Mouse (Mus musculus): ENCODE results near the gene Fancl.
"Not testable (repeated sequence)": the region's sequence is repeated elsewhere in the genome, so short reads cannot be mapped to it uniquely, and the experiment has no call there.

Fancl gene
- long read RNA-seq, experiment 1, partial matches to known transcripts = 0 of 5 reads
- long read RNA-seq, experiment 1, other reads (novel, unspliced or antisense) = 1 of 5 reads
- long read RNA-seq, experiment 2, partial matches to known transcripts = 1 of 2 reads
- long read RNA-seq, experiment 2, other reads (novel, unspliced or antisense) = 0 of 2 reads

DNA sequence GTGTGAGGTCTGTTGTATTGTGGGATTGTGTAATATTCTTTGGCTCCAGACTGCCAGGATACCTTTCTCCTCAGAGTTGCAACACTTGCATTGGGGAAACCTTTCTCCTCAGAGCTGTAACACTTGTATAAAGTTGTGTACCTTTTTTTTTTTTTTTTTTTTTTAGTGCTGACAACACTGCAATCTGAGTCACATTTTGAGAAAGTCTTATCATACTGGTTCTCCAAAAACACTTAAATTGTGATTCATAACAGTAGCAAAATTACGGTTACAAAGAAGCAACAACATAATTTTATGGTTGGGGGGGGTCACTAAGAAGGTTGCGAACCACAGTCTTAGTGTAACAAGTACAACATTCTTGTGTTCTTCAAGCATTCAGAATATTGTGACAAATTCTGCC, at the start of gene Fancl:
Gene Fancl, plus strand, starts transcription at position 165 of the 400 bp plus-strand sequence.
- intact Hi-C loops (cut with DNase I) = loop anchor here (10.0 kb wide), 1 partner anchor 181 kb away; no protein-coding TSS in a partner anchor

DNA sequence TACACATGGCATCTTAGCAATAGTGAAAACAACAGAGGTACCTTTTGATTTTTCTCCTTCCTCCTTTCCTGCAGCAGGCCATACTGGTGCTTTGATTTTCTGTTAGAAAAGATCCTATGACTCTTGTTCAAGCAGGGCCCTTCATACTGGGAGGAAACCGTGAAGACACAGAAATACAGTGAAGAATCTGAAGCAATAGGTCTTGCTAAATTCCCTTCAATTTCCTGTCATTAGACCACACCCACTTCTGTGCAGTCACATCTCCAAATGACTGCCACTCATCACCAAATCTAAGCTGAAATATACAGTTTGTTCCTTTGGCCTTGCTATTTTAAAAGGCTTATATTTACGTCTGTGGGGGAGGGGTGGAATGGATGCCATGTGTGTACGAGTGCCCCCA, 49.1 kb upstream of the Fancl start:
- intact Hi-C loops (cut with DNase I) = no loop called here

DNA sequence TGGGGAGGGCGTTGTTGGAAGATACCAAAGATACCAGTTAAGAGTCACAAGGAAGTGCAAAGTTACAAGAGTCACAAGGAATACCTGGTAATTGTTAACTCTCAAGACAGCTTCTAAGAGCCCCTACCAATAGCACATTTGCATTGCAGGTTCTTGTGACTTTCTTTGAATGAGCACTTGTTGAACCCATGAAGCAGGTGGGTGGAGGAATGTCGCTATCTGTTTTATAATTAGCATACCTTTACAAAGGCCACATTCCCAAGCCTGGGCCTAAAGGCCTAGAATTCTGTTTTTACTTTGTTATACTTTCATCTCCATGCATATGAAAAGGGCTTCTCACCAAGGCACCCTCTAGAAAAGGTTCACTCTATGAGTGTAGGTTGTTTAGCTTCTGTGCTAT, 15.8 kb upstream of the Fancl start:
- intact Hi-C loops (cut with DNase I) = not testable (repeated sequence)

DNA sequence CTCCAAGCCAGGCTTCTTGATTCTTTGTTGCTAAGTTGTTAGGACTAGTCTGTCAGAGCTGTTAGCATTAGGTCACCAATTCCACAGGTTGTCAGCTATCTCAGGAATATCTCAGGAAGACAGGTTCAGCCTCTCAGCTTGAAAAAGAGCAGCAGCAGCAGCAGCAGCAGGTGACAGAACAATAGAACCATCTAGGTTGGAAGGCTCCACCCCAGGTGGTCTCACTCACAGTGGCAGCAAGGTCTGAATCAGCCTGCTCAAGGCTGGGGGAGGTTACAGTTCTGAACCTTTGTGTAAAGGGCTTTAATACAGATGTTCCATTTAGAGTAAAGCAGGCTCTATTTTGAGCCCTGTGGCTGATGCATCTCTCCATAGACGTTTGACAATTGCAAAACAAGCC, 14.0 kb upstream of the Fancl start:
- intact Hi-C loops (cut with DNase I) = not testable (repeated sequence)

DNA sequence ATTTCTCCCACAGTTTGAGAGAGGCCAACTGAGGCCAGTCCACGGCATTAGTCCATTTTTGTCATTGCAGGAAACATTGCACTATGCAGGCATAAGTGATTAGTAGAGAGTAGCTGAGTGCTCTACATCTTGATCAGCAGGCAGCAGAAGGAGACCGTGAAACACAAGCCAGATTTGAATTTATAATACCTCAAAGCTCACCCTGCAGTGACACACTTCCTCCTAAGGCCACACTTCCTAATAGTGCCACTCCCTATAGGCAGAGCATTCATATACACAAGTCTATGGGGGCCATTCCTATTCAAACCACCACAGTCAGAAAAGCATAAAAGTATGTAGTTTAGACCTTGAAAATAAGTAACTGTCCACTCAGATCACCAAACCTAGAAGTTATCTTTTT, 11.8 kb upstream of the Fancl start:
- intact Hi-C loops (cut with DNase I) = no loop called here

DNA sequence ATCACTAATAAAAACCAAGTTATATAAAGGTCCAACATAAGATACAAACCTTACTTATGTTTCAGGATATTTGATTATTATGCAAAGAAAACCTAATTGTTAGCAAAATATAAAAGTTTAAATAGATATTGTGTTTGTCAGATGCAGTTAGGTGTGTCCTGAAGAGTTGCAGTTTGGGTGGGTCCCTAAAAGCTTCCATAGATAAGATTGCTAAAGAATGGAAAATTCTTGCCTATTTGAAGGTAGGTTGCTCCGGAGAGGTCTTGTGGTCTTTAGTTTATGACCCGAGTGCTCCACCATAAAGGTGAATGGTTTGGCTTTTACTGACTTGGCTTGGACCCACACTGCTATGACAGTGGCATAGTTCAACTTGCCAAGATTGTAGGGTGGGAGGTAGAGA, 7.9 kb upstream of the Fancl start:
- intact Hi-C loops (cut with DNase I) = no loop called here

DNA sequence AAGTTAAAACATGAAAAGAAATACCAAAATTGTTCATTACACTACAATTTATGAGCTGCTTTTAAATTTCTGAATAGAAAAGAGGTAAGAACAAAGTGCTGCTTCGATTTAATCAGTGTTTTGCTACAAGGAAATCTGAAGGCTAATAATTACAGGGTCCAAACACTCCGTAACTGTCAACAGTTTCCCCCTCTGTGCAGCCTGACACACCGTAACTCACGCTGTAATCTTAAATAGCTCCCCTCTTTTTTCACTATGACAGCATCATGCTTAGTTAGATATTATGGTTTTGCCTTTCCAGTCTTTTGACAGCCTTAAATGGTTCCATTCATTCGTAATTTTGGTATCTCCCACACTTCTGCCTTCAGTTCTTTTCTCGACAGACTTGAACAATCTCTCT, 4.4 kb upstream of the Fancl start:
- intact Hi-C loops (cut with DNase I) = loop anchor here (10.0 kb wide), 1 partner anchor 177 kb away; no protein-coding TSS in a partner anchor

DNA sequence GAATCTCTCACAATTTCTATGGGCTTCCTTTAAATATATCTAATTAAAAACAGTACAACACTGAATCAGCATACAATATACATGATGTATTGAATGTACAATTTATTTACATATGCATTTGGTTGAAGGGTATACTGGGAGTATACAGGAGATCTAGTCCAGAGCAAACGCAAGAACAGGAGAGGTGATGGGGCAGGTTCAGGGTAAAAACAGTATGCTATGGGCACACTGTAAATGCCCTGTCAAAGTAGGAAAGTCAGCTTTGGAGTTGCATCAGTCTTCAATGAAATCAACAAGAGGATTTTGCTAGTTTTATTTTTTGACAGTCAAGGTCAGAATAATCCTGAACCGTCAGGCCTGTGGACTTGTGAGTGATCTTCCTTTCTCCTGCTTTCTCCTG, 743 bp downstream of the Fancl start:
- intact Hi-C loops (cut with DNase I) = loop anchor here (10.0 kb wide), 1 partner anchor 182 kb away; no protein-coding TSS in a partner anchor

DNA sequence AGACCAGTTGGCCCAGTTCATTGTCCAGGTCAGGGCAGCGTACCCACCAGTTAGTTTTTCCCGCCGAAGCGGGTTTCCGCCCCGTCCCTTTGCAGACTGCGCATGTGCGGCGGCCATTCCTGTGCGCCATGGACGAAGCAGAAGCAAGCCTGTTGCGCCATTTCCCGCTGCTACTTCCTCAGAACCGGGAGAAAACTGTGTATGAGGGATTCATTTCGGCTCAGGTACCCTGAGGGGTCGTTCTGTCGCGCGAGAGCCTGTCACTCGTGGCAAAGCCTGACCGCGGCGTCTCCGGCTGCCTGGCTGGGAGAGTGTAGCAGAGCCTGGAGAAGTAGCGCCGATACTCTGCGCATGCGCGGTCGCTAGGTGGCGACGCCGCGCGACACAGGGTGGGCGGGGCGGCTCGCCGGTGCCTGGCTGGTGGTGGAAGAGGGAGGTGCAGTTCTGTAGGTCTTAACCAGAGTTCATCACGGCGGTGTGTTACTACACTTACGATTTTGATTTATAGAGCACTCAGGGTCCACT, 1.2 kb downstream of the Fancl start:
- intact Hi-C loops (cut with DNase I) = loop anchor here (10.0 kb wide), 1 partner anchor 182 kb away; no protein-coding TSS in a partner anchor

DNA sequence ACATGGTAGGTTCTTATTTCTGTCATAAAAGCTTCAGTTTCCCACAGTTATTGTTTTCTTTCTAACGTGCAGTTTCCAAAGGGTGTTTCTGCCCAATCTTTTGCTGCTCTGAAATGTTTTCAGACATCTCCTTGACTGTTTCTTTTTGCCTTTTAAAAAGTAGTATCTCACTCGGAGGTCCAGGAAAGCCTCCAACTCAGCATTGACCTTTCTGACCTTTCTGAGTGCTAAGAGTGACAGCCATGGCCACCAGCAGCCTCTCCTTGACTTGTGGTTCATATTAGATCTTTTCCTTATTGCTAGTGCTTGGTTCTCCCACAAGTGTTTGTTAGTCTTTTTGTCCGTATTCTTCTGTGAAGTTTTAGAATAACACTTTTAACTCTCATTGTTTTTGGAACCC, 9.6 kb downstream of the Fancl start:
- intact Hi-C loops (cut with DNase I) = no loop called here

DNA sequence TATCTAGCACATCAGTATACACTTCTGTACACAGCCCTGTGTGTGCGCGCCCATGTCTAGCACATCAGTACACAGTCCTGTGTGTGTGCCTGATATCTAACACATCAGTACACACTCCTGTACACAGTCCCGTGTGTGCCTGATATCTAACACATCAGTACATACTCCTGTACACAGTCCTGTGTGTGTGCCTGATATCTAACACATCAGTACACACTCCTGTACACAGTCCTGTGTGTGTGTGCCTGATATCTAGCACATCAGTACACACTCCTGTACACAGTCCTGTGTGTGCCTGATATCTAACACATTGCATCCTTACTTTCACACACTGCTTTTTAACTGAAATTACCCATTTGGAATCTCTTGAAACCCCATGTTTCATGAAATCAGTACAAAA, 27.0 kb downstream of the Fancl start:
- intact Hi-C loops (cut with DNase I) = no loop called here

DNA sequence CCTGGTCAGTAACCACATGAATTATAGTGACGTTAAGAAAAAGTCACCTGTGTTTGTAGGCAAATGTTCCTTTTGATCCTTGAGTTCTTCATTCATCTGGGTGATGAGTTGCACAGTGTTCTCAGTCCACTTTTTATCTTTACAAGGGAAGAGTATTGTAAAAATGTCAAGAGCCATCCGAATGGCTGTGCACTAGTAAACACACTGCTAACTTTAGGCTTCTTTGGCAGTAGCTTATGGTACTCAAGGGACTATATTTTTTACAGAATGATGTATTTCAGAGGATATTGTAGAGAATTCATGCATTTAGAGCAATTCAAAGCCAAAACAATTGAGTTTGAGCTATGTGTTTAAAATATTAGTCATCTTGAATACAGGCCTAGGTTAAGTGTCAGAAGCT, 35.5 kb downstream of the Fancl start:
- intact Hi-C loops (cut with DNase I) = no loop called here

DNA sequence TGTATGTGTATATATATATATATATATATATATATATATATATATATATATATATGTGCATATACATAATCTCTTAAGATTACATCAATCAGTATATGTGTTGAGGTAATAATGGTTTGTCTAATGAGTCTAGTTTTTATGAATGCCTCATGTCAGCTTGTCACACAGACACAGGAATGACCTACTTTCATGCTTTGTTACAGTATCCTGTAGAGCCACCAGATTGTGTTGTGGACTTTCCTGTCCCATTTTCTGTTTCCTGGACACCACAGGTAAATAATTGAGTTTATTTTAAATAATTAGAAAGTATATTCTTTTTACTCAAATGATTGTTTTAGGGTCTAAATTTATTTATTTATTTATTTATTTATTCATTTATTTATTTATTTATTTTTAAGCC, 48.3 kb downstream of the Fancl start:
- intact Hi-C loops (cut with DNase I) = no loop called here

DNA sequence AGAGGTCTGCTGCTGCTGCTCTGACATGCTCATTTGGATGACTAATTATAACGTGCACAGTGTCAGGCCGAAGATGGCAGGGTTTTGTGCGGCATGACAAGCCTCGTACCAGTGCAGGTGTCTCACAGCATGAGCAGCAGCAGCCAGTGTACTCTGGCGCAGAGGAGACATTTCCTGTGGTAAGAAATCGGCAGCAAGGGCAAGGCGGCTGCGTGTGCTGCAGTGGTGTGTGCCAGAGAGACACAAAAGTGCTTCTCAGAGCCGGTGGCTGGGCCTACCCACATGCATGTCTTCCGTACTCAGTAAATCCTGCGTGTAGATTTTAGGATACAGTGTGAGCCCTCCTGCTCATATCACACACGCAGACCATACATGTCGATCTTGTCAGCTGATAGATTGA, 51.9 kb downstream of the Fancl start:
- intact Hi-C loops (cut with DNase I) = no loop called here

DNA sequence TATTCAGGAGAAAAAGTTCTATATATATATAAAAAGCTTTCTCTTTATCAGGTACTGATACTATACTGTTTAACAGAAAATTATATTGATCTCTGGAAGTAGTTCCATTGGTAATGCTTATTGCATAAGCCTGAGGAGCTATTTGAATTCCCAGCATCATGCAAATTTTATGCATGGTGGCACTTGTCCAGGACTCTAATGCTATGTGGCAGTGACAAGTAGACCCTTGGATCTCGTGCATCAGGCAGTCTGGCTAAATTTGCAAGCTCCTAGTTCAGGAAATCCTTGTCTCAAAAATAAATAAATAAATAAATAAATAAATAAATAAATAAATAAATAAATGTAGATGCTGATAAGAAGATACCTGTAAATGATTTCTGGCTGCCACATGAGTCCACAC, 55.2 kb downstream of the Fancl start:
- intact Hi-C loops (cut with DNase I) = no loop called here

DNA sequence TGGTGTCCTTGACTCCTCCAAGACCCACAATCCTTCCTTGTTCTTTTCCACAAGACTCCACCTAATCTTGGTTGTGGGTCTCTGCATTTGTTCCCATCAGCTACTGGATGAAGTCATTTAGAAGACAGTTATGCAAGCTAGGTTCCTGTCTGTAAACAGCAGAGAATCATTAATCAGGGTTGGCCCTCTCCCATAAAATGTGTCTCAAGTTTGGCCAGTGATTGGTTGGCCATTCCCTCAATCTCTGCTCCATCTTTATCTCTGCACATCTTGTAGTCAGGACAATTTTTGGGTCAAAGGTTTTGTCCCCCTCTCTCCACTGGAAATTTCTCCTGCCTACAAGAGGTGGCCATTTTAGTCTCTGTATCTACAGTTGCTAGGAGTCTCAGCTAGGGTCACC, 58.4 kb downstream of the Fancl start:
- intact Hi-C loops (cut with DNase I) = no loop called here

DNA sequence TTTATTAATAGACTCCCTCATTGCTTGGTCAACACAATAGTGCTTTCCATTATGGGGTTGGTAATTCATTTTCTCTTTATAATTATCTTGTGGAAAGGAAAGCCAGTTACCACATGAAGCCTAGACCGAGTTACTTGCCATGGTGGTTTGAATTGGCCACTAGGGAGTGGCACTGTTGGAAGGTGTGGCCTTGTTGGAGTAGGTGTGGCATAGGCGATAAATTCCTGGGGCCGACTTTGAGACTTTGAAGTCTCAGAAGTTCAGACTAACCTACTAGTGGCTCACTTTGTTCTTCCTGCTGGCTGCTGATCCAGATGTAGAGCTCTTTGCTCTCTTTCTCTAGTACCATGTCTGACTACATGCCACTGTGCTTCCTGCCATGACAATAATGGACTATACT, 63.9 kb downstream of the Fancl start:
- intact Hi-C loops (cut with DNase I) = no loop called here

DNA sequence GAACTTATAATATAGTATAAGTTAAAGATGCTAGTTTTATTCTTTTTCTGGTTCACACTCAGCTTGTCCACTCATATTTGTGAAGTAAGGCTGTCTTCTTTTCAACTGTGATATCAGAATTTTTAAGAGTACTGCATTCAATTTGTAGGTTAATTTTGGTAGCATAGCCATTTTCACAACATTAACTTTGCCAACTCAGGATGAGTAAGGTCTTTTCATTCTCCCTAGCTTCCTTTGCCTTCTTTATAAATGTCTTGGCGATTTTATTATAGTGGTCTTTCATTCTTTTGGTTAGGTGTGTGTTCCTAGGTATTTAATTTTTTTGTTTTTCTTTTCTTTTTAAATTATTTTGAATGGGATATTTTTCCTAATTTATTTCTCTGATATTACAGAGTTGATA, 64.7 kb downstream of the Fancl start:
- intact Hi-C loops (cut with DNase I) = no loop called here

DNA sequence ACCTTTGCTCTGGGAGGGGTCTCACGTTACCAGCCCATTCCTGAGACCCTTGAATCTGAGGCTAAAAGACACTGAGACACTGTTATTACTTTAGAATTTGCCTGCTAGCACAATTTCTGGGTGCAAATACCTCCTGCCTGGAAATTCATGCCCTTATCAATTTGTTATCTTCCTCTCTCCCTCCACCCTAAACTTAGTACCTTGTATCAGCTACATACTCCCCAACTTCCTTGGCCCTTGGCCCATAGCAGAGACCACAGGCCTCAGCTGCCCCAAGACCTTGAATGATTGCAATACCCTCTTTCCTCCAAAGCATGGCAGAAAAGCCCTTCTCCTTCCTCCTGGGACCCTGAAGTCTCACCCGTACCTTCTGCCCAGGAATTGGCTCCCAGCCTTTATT, 65.3 kb downstream of the Fancl start:
- intact Hi-C loops (cut with DNase I) = no loop called here

DNA sequence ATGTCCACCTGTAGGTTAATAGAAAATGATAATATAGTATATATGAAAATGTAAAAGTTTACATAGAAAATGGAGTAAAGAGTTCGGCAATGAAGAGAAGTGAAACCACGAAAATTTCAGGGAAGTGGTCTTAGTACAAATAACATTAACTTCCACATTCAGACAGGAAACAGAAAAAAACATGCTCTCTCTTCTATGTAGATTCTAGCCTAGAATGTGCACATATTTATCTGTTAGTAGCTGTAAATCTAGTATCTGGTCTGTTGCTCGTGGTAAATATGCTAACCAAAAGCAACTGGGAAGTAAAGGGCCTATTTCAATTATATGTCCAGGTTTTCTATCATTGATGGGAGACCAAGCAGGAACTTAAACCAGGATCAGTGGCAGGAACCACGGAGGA, 66.8 kb downstream of the Fancl start:
- intact Hi-C loops (cut with DNase I) = no loop called here

DNA sequence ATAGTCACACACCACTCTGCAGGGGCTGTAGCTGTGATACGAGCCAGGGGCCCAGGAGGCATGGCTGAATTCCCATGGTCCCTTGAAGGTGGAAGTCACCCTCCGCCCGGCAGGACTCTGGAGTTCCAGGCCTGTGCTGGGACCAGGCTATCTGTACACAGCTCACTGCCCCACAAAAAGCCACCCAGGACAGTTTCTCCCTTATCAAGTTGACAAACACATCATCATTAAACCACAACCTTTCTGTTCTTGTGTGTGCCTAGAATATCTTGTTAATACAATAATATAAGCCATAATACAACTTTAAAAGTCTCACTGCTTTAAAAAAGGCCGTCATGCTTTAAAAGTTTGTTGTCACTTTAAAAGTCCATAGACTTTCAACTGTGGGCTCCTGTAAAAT, 68.1 kb downstream of the Fancl start:
- intact Hi-C loops (cut with DNase I) = no loop called here

DNA sequence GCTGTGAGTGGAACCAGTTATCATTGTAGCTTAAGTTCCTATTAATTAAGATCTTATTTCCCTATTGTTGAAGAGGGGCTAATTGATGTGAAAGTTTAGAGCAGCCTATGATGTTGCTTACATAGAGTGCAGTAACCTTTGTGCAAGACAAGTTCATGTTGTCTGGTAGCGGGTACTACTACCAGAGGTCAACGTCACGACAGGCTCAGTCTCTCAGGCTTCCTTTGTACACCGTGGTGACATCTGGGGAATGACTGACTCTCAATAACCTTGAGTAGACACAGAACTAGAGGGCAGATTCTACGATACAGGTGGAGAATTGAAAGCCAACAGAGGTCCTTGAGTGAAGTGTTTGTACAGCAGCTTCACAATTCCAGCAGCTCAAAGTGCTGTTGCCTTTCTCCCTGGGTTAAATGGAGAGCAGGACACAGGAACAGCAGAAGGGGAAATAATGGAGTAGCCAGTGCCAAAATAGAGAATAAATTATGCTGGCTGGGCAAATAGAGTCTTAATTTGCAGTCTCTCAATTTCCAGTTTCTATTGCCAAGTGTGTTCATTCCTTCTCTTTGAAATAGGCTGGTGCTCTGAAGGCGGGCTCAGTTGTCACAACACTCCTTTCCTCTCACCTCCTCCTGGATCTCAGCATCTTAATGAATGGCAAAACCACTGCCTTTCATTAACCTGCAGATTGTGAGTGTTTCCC, 91.3 kb downstream of the Fancl start:
- intact Hi-C loops (cut with DNase I) = no loop called here

DNA sequence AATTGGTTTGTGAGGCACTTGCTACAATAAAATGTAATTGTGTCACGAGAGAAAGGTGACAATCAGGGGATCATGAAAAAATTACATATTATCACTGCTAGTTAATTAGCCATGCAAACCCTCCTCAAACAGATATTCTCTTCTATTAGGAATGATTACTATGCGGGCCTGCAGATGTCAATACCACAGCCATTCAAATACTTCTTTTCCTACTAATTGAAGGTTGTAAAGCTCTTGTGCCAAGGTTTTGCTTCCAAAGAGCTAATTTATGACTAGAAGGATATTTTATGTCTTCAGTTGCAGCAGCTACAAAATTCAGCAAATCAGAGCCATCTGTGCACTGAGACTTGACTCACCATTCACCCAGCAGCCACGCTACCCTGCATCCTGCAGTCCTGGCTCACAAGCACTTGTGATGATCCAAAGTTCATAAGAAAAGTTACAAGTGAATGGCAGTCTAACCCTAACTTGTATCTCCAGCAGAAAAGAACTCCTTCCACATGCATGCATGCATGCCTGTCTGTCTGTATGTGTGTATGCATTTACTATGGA, 95.8 kb downstream of the Fancl start:
- intact Hi-C loops (cut with DNase I) = no loop called here

Data from adrenal gland (tissue).